ENCODE assay signal across 7 mouse cellular contexts in genomic region chr17:25231621-25232020, GRCm38 (mm10). TPM values are rescaled to one million over a fixed set of nuclear protein-coding genes. Genes with fewer than 3 reads are reported as not detected.
DNase-seq lines count a peak whose midpoint lies in the region; ATAC-seq and TF ChIP-seq lines count a peak whose summit lies in the region.
"Not testable (repeated sequence)": the region's sequence is repeated elsewhere in the genome, so short reads cannot be mapped to it uniquely, and the experiment has no call there.

No protein-coding gene starts in this region.

- not testable (repeated sequence) for TF ChIP-seq CTCF in hindbrain, postnatal 0 days (IDR thresholded peaks at IDR 0.05; ENCODE audit: low read depth); lung, embryonic 14.5 days (IDR thresholded peaks at IDR 0.05; ENCODE audit: low read depth)

- not testable (repeated sequence) for H3K4me1 ChIP-seq in embryonic facial prominence, embryonic 11.5 days (ENCODE audit: control insufficient read depth, insufficient read depth, low read length); forebrain, embryonic 16.5 days (replicated peaks; ENCODE audit: control insufficient read depth, insufficient read depth, low read length); hindbrain, embryonic 12.5 days; hindbrain, postnatal 0 days (ENCODE audit: insufficient read depth, low read length); lung, embryonic 14.5 days (ENCODE audit: insufficient read depth); midbrain, embryonic 15.5 days; neural tube, embryonic 14.5 days (ENCODE audit: control insufficient read depth, insufficient read depth, low read length)

- H3K27me3 ChIP-seq in embryonic facial prominence, embryonic 11.5 days (ENCODE audit: control insufficient read depth, insufficient read depth, low read length); forebrain, embryonic 16.5 days (replicated peaks; ENCODE audit: control insufficient read depth, insufficient read depth, low read length); hindbrain, embryonic 12.5 days; hindbrain, postnatal 0 days (ENCODE audit: insufficient read depth, low read length); lung, embryonic 14.5 days (ENCODE audit: insufficient read depth, low read length); midbrain, embryonic 15.5 days (replicated peaks); neural tube, embryonic 14.5 days (ENCODE audit: control insufficient read depth, insufficient read depth, low read length): not testable (repeated sequence)

- H3K9ac ChIP-seq in embryonic facial prominence, embryonic 11.5 days (replicated peaks; ENCODE audit: low read length); forebrain, embryonic 16.5 days (replicated peaks; ENCODE audit: low read depth, low read length); hindbrain, embryonic 12.5 days; hindbrain, postnatal 0 days (replicated peaks; ENCODE audit: low read length); lung, embryonic 14.5 days; midbrain, embryonic 15.5 days; neural tube, embryonic 14.5 days (replicated peaks; ENCODE audit: low read depth, low read length): not testable (repeated sequence)

- H3K4me2 ChIP-seq in embryonic facial prominence, embryonic 11.5 days (ENCODE audit: low read depth, low read length); forebrain, embryonic 16.5 days (ENCODE audit: low read length); hindbrain, embryonic 12.5 days (replicated peaks); hindbrain, postnatal 0 days (ENCODE audit: low read depth, low read length); lung, embryonic 14.5 days; midbrain, embryonic 15.5 days; neural tube, embryonic 14.5 days (ENCODE audit: low read depth, low read length): not testable (repeated sequence)

- H3K9me3 ChIP-seq in embryonic facial prominence, embryonic 11.5 days (replicated peaks; ENCODE audit: control insufficient read depth, low read length); forebrain, embryonic 16.5 days (ENCODE audit: control insufficient read depth, low read length); hindbrain, embryonic 12.5 days (replicated peaks); hindbrain, postnatal 0 days (ENCODE audit: low read length); lung, embryonic 14.5 days (ENCODE audit: low read depth, low read length); midbrain, embryonic 15.5 days; neural tube, embryonic 14.5 days (ENCODE audit: control insufficient read depth, low read length): not testable (repeated sequence)

- H3K36me3 ChIP-seq in embryonic facial prominence, embryonic 11.5 days (replicated peaks; ENCODE audit: control insufficient read depth, insufficient read depth, low read depth, low read length) = not testable (repeated sequence)
- H3K36me3 ChIP-seq in forebrain, embryonic 16.5 days (ENCODE audit: control insufficient read depth, insufficient read depth) = peaks cover 24% of the 10 kb centered on the region
- peaks cover 55% of the 10 kb centered on the region for H3K36me3 ChIP-seq in hindbrain, embryonic 12.5 days
- peaks cover 30% of the 10 kb centered on the region; the same call in 1 of the 2 replicates for H3K36me3 ChIP-seq in hindbrain, postnatal 0 days (ENCODE audit: insufficient read depth, low read length)
- peaks cover 43% of the 10 kb centered on the region for H3K36me3 ChIP-seq in lung, embryonic 14.5 days (ENCODE audit: insufficient read depth)
- H3K36me3 ChIP-seq in midbrain, embryonic 15.5 days (replicated peaks) = peaks cover 24% of the 10 kb centered on the region; the same call in 1 of the 2 replicates
- peaks cover 23% of the 10 kb centered on the region for H3K36me3 ChIP-seq in neural tube, embryonic 14.5 days (ENCODE audit: control insufficient read depth, insufficient read depth, low read length)

- not testable (repeated sequence) for H3K4me3 ChIP-seq in embryonic facial prominence, embryonic 11.5 days (ENCODE audit: low read depth, low read length); forebrain, embryonic 16.5 days (replicated peaks; ENCODE audit: low read length); hindbrain, embryonic 12.5 days; hindbrain, postnatal 0 days (ENCODE audit: low read length); lung, embryonic 14.5 days (ENCODE audit: low read depth, low read length); midbrain, embryonic 15.5 days; neural tube, embryonic 14.5 days (ENCODE audit: low read depth, low read length)

- not testable (repeated sequence) for DNase-seq in embryonic facial prominence, embryonic 11.5 days (ENCODE audit: low spot score); hindbrain, postnatal 0 days (ENCODE audit: low spot score); lung, embryonic 14.5 days

- not testable (repeated sequence) for H3K27ac ChIP-seq in embryonic facial prominence, embryonic 11.5 days (replicated peaks; ENCODE audit: low read depth, low read length); forebrain, embryonic 16.5 days (ENCODE audit: low read length); hindbrain, embryonic 12.5 days; hindbrain, postnatal 0 days; lung, embryonic 14.5 days (ENCODE audit: low read depth); midbrain, embryonic 15.5 days; neural tube, embryonic 14.5 days (ENCODE audit: low read depth, low read length)

- peak; percentile 61; the same call in 1 of the 2 replicates for ATAC-seq in embryonic facial prominence, embryonic 11.5 days (replicated peaks; ENCODE audit: insufficient number of reproducible peaks, low FRiP score, low TSS enrichment, low read depth)
- 0 out of 2 replicates have a peak, but pooled peaks have one; percentile 59 for ATAC-seq in forebrain, embryonic 16.5 days
- ATAC-seq in hindbrain, embryonic 12.5 days (ENCODE audit: low FRiP score) = 0 out of 2 replicates have a peak, but pooled peaks have one; percentile 66
- ATAC-seq in hindbrain, postnatal 0 days = peak; percentile 78
- peak; percentile 73; the same call in 1 of the 2 replicates for ATAC-seq in lung, embryonic 14.5 days (ENCODE audit: insufficient read depth)
- peak; percentile 73 for ATAC-seq in midbrain, embryonic 15.5 days (replicated peaks)
- ATAC-seq in neural tube, embryonic 14.5 days (ENCODE audit: low read depth) = peak; percentile 34; the same call in 1 of the 2 replicates

- WGBS in embryonic facial prominence, embryonic 11.5 days = 97% methylated on average over 4 of the region's 11 CpGs
- 91% methylated on average over 4 of the region's 11 CpGs for WGBS in forebrain, embryonic 16.5 days
- WGBS in hindbrain, embryonic 12.5 days = 84% methylated on average over 7 of the region's 11 CpGs
- WGBS in hindbrain, postnatal 0 days = 90% methylated on average over 6 of the region's 11 CpGs
- WGBS in lung, embryonic 14.5 days = 92% methylated on average over 4 of the region's 11 CpGs
- 97% methylated on average over 7 of the region's 11 CpGs for WGBS in midbrain, embryonic 15.5 days
- WGBS in neural tube, embryonic 14.5 days = 97% methylated on average over 5 of the region's 11 CpGs

RNA-seq across cellular contexts. Expression of gene Gnptg, which starts 8.3 kb away (rescaled TPM):
- 32.6 and 32.8 TPM in 2 replicates for polyA plus RNA-seq in embryonic facial prominence, embryonic 11.5 days (2014; fragmentation: Nextera tagmentation; extraction: Ambion mirVana)
- 83.8 and 99.9 TPM in 2 replicates for polyA plus RNA-seq in forebrain, embryonic 16.5 days (2015; fragmentation: Nextera tagmentation; extraction: Ambion mirVana)
- 59.4 and 59.5 TPM in 2 replicates for polyA plus RNA-seq in hindbrain, embryonic 12.5 days (2016; fragmentation: Nextera tagmentation; extraction: Ambion mirVana)
- 87.5 and 89.2 TPM in 2 replicates for total RNA-seq in hindbrain, postnatal 0 days (2014; rRNA removed)
- polyA plus RNA-seq in hindbrain, postnatal 0 days (2015; fragmentation: Nextera tagmentation; extraction: Ambion mirVana) = 128 and 129 TPM in 2 replicates
- 36.2 and 38.3 TPM in 2 replicates for polyA plus RNA-seq in lung, embryonic 14.5 days (2014; fragmentation: Nextera tagmentation; extraction: Ambion mirVana)
- polyA plus RNA-seq in midbrain, embryonic 15.5 days (2015; fragmentation: Nextera tagmentation; extraction: Ambion mirVana) = 96.0 and 108 TPM in 2 replicates
- polyA plus RNA-seq in neural tube, embryonic 14.5 days (2014; fragmentation: Nextera tagmentation; extraction: Ambion mirVana) = 88.4 and 110 TPM in 2 replicates

RNA-seq across cellular contexts. Expression of gene Tsr3, which starts 8.3 kb away (rescaled TPM):
- 59.8 and 60.6 TPM in 2 replicates for polyA plus RNA-seq in embryonic facial prominence, embryonic 11.5 days (2014; fragmentation: Nextera tagmentation; extraction: Ambion mirVana)
- polyA plus RNA-seq in forebrain, embryonic 16.5 days (2015; fragmentation: Nextera tagmentation; extraction: Ambion mirVana) = 62.2 and 62.9 TPM in 2 replicates
- 60.0 and 61.8 TPM in 2 replicates for polyA plus RNA-seq in hindbrain, embryonic 12.5 days (2016; fragmentation: Nextera tagmentation; extraction: Ambion mirVana)
- total RNA-seq in hindbrain, postnatal 0 days (2014; rRNA removed) = 42.6 and 43.5 TPM in 2 replicates
- polyA plus RNA-seq in hindbrain, postnatal 0 days (2015; fragmentation: Nextera tagmentation; extraction: Ambion mirVana) = 65.3 and 70.7 TPM in 2 replicates
- polyA plus RNA-seq in lung, embryonic 14.5 days (2014; fragmentation: Nextera tagmentation; extraction: Ambion mirVana) = 46.4 and 46.8 TPM in 2 replicates
- 62.7 and 62.9 TPM in 2 replicates for polyA plus RNA-seq in midbrain, embryonic 15.5 days (2015; fragmentation: Nextera tagmentation; extraction: Ambion mirVana)
- 56.4 and 57.1 TPM in 2 replicates for polyA plus RNA-seq in neural tube, embryonic 14.5 days (2014; fragmentation: Nextera tagmentation; extraction: Ambion mirVana)

RNA-seq across cellular contexts. Expression of gene Baiap3, which starts 24.5 kb away (rescaled TPM):
- 0.45 and 0.66 TPM in 2 replicates for polyA plus RNA-seq in embryonic facial prominence, embryonic 11.5 days (2014; fragmentation: Nextera tagmentation; extraction: Ambion mirVana)
- 7.9 and 22.5 TPM in 2 replicates for polyA plus RNA-seq in forebrain, embryonic 16.5 days (2015; fragmentation: Nextera tagmentation; extraction: Ambion mirVana)
- 5.5 and 5.9 TPM in 2 replicates for polyA plus RNA-seq in hindbrain, embryonic 12.5 days (2016; fragmentation: Nextera tagmentation; extraction: Ambion mirVana)
- total RNA-seq in hindbrain, postnatal 0 days (2014; rRNA removed) = 64.0 and 79.3 TPM in 2 replicates
- 27.3 and 27.8 TPM in 2 replicates for polyA plus RNA-seq in hindbrain, postnatal 0 days (2015; fragmentation: Nextera tagmentation; extraction: Ambion mirVana)
- 0.46 and 0.93 TPM in 2 replicates for polyA plus RNA-seq in lung, embryonic 14.5 days (2014; fragmentation: Nextera tagmentation; extraction: Ambion mirVana)
- 26.8 and 30.3 TPM in 2 replicates for polyA plus RNA-seq in midbrain, embryonic 15.5 days (2015; fragmentation: Nextera tagmentation; extraction: Ambion mirVana)
- polyA plus RNA-seq in neural tube, embryonic 14.5 days (2014; fragmentation: Nextera tagmentation; extraction: Ambion mirVana) = 5.8 and 7.1 TPM in 2 replicates

RNA-seq across cellular contexts. Expression of gene Ube2i, which starts 42.8 kb away (rescaled TPM):
- polyA plus RNA-seq in embryonic facial prominence, embryonic 11.5 days (2014; fragmentation: Nextera tagmentation; extraction: Ambion mirVana) = 866 and 923 TPM in 2 replicates
- polyA plus RNA-seq in forebrain, embryonic 16.5 days (2015; fragmentation: Nextera tagmentation; extraction: Ambion mirVana) = 635 and 668 TPM in 2 replicates
- polyA plus RNA-seq in hindbrain, embryonic 12.5 days (2016; fragmentation: Nextera tagmentation; extraction: Ambion mirVana) = 713 and 760 TPM in 2 replicates
- total RNA-seq in hindbrain, postnatal 0 days (2014; rRNA removed) = 340 and 377 TPM in 2 replicates
- 372 and 390 TPM in 2 replicates for polyA plus RNA-seq in hindbrain, postnatal 0 days (2015; fragmentation: Nextera tagmentation; extraction: Ambion mirVana)
- 756 and 759 TPM in 2 replicates for polyA plus RNA-seq in lung, embryonic 14.5 days (2014; fragmentation: Nextera tagmentation; extraction: Ambion mirVana)
- polyA plus RNA-seq in midbrain, embryonic 15.5 days (2015; fragmentation: Nextera tagmentation; extraction: Ambion mirVana) = 503 and 512 TPM in 2 replicates
- 405 and 444 TPM in 2 replicates for polyA plus RNA-seq in neural tube, embryonic 14.5 days (2014; fragmentation: Nextera tagmentation; extraction: Ambion mirVana)

RNA-seq across cellular contexts. Expression of gene Unkl, which starts 43.4 kb away (rescaled TPM):
- 4.3 and 5.0 TPM in 2 replicates for polyA plus RNA-seq in embryonic facial prominence, embryonic 11.5 days (2014; fragmentation: Nextera tagmentation; extraction: Ambion mirVana)
- 15.0 and 15.2 TPM in 2 replicates for polyA plus RNA-seq in forebrain, embryonic 16.5 days (2015; fragmentation: Nextera tagmentation; extraction: Ambion mirVana)
- 13.0 and 13.3 TPM in 2 replicates for polyA plus RNA-seq in hindbrain, embryonic 12.5 days (2016; fragmentation: Nextera tagmentation; extraction: Ambion mirVana)
- total RNA-seq in hindbrain, postnatal 0 days (2014; rRNA removed) = 39.6 and 43.3 TPM in 2 replicates
- polyA plus RNA-seq in hindbrain, postnatal 0 days (2015; fragmentation: Nextera tagmentation; extraction: Ambion mirVana) = 14.1 and 15.1 TPM in 2 replicates
- polyA plus RNA-seq in lung, embryonic 14.5 days (2014; fragmentation: Nextera tagmentation; extraction: Ambion mirVana) = 5.8 TPM in 2 replicates
- polyA plus RNA-seq in midbrain, embryonic 15.5 days (2015; fragmentation: Nextera tagmentation; extraction: Ambion mirVana) = 17.1 TPM in 2 replicates
- 9.1 and 10.9 TPM in 2 replicates for polyA plus RNA-seq in neural tube, embryonic 14.5 days (2014; fragmentation: Nextera tagmentation; extraction: Ambion mirVana)
